Mouse (Mus musculus): Measurements from ENCODE around the gene Casz1.

Gene Casz1

GRCm38 (mm10) chr4:148842302-148842701 is 38.1 kb downstream of the Casz1 start:
- DNase-seq (ENCODE audit: low read depth, low spot score), result no peak

- no peak for DNase-seq (ENCODE audit: low read depth, low spot score)
Measured at GRCm38 (mm10) chr4:148844921-148845320, 40.7 kb downstream of the Casz1 start.

GRCm38 (mm10) chr4:148846203-148846602 is 42.0 kb downstream of the Casz1 start:
- peak; percentile 57 for DNase-seq (ENCODE audit: low read depth, low spot score)

- no peak for DNase-seq (ENCODE audit: low read depth, low spot score)
Measured at GRCm38 (mm10) chr4:148846724-148847123, 42.5 kb downstream of the Casz1 start.

GRCm38 (mm10) chr4:148847636-148848035 is 43.4 kb downstream of the Casz1 start:
- DNase-seq (ENCODE audit: low read depth, low spot score), result no peak

GRCm38 (mm10) chr4:148849437-148849836 is 45.2 kb downstream of the Casz1 start:
- DNase-seq (ENCODE audit: low read depth, low spot score), result no peak

GRCm38 (mm10) chr4:148853057-148853456 is 48.8 kb downstream of the Casz1 start:
- DNase-seq (ENCODE audit: low read depth, low spot score), result no peak

- DNase-seq (ENCODE audit: low read depth, low spot score), result no peak
Measured at GRCm38 (mm10) chr4:148854093-148854492, 49.9 kb downstream of the Casz1 start.

- no peak for DNase-seq (ENCODE audit: low read depth, low spot score)
Measured at GRCm38 (mm10) chr4:148855527-148855926, 51.3 kb downstream of the Casz1 start.

- no peak for DNase-seq (ENCODE audit: low read depth, low spot score)
Measured at GRCm38 (mm10) chr4:148856216-148856615, 52.0 kb downstream of the Casz1 start.

GRCm38 (mm10) chr4:148857398-148858084 is 53.3 kb downstream of the Casz1 start:
- no peak for DNase-seq (ENCODE audit: low read depth, low spot score)

GRCm38 (mm10) chr4:148858194-148858593 is 54.0 kb downstream of the Casz1 start:
- no peak for DNase-seq (ENCODE audit: low read depth, low spot score)

- DNase-seq (ENCODE audit: low read depth, low spot score), result no peak
Measured at GRCm38 (mm10) chr4:148859415-148859814, 55.2 kb downstream of the Casz1 start.

- DNase-seq (ENCODE audit: low read depth, low spot score), result no peak
Measured at GRCm38 (mm10) chr4:148859906-148860491, 55.8 kb downstream of the Casz1 start.

GRCm38 (mm10) chr4:148860636-148861035 is 56.4 kb downstream of the Casz1 start:
- DNase-seq (ENCODE audit: low read depth, low spot score), result no peak

- no peak for DNase-seq (ENCODE audit: low read depth, low spot score)
Measured at GRCm38 (mm10) chr4:148866812-148867470, 62.7 kb downstream of the Casz1 start.

GRCm38 (mm10) chr4:148867721-148868397 is 63.6 kb downstream of the Casz1 start:
- DNase-seq (ENCODE audit: low read depth, low spot score), result peak; percentile 54

- DNase-seq (ENCODE audit: low read depth, low spot score), result peak; percentile 75
Measured at GRCm38 (mm10) chr4:148869566-148869965, 65.3 kb downstream of the Casz1 start.

GRCm38 (mm10) chr4:148870496-148870895 is 66.3 kb downstream of the Casz1 start:
- no peak for DNase-seq (ENCODE audit: low read depth, low spot score)

- peak; percentile 84 for DNase-seq (ENCODE audit: low read depth, low spot score)
Measured at GRCm38 (mm10) chr4:148871751-148872334, 67.6 kb downstream of the Casz1 start.

- DNase-seq (ENCODE audit: low read depth, low spot score), result no peak
Measured at GRCm38 (mm10) chr4:148872372-148872771, 68.1 kb downstream of the Casz1 start.

- peak; percentile 79 for DNase-seq (ENCODE audit: low read depth, low spot score)
Measured at GRCm38 (mm10) chr4:148872783-148873182, 68.6 kb downstream of the Casz1 start.
